Mouse (Mus musculus): ENCODE data around the gene Dyrk3. TPM values are rescaled to one million over a fixed set of nuclear protein-coding genes. Genes with fewer than 3 reads are reported as not detected.
A peak's percentile ranks its signal among the peaks of the same experiment; 100 is the strongest.

The Dyrk3 gene
- polyA plus RNA-seq, 1 experiment: 12.7 TPM

- TF ChIP-seq POLR2A (IDR thresholded peaks at IDR 0.05; ENCODE audit: borderline replicate concordance, extremely low read depth, insufficient read depth, insufficient read length, poor library complexity, severe bottlenecking): no peak
- TF ChIP-seq CTCF (IDR thresholded peaks at IDR 0.05; ENCODE audit: borderline replicate concordance, extremely low read depth, insufficient read depth, insufficient read length): no peak
- DNase-seq (ENCODE audit: low read depth): no peak
Measured at GRCm38 (mm10) chr1:131090261-131090660, 47.9 kb downstream of the Dyrk3 start.

DNA sequence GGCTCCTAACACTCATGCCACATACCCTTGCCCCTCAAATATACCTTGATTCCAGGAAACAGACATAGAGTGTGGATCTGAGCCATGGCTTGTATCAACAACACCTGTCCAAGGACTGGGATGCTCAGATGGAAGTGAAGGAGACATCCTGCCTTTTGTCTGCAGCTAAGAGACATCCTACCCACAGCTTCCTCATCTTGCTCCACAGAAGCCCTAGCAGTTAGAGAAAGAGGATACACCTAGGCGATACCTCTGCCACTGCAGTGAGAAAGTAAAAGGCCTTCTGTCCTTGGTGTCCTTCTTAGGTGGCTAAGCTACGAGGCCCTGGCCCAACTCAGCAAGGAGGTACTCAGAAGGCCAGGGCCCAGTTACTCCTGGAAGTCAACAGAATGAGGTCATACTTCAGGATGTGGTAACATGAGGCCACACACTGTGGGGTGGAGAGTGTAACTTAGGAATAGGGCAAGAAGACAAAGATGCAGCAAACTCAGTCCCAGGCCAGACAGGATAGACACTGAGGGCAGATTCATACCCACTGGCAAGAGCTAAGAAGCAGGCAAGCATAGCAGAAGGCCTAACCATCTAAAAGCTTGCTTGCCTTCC, 48.5 kb downstream of the Dyrk3 start:
- DNase-seq (ENCODE audit: low read depth): no peak
- TF ChIP-seq CTCF (IDR thresholded peaks at IDR 0.05; ENCODE audit: borderline replicate concordance, extremely low read depth, insufficient read depth, insufficient read length) (no peak), POLR2A (IDR thresholded peaks at IDR 0.05; ENCODE audit: borderline replicate concordance, extremely low read depth, insufficient read depth, insufficient read length, poor library complexity, severe bottlenecking) (no peak)

- DNase-seq (ENCODE audit: low read depth): no peak
- no peak for TF ChIP-seq POLR2A (IDR thresholded peaks at IDR 0.05; ENCODE audit: borderline replicate concordance, extremely low read depth, insufficient read depth, insufficient read length, poor library complexity, severe bottlenecking)
- TF ChIP-seq CTCF (IDR thresholded peaks at IDR 0.05; ENCODE audit: borderline replicate concordance, extremely low read depth, insufficient read depth, insufficient read length): no peak
Measured at GRCm38 (mm10) chr1:131088547-131088946, 49.6 kb downstream of the Dyrk3 start.

- peak; percentile 38 for DNase-seq (ENCODE audit: low read depth)
- TF ChIP-seq POLR2A (IDR thresholded peaks at IDR 0.05; ENCODE audit: borderline replicate concordance, extremely low read depth, insufficient read depth, insufficient read length, poor library complexity, severe bottlenecking) (no peak), CTCF (IDR thresholded peaks at IDR 0.05; ENCODE audit: borderline replicate concordance, extremely low read depth, insufficient read depth, insufficient read length) (no peak)
Measured at GRCm38 (mm10) chr1:131086907-131087306, 51.2 kb downstream of the Dyrk3 start.

GRCm38 (mm10) chr1:131085957-131086739, 52.0 kb downstream of the Dyrk3 start:
- DNase-seq (ENCODE audit: low read depth): peak; percentile 75
- TF ChIP-seq POLR2A (IDR thresholded peaks at IDR 0.05; ENCODE audit: borderline replicate concordance, extremely low read depth, insufficient read depth, insufficient read length, poor library complexity, severe bottlenecking) (no peak), CTCF (IDR thresholded peaks at IDR 0.05; ENCODE audit: borderline replicate concordance, extremely low read depth, insufficient read depth, insufficient read length) (no peak)

DNA sequence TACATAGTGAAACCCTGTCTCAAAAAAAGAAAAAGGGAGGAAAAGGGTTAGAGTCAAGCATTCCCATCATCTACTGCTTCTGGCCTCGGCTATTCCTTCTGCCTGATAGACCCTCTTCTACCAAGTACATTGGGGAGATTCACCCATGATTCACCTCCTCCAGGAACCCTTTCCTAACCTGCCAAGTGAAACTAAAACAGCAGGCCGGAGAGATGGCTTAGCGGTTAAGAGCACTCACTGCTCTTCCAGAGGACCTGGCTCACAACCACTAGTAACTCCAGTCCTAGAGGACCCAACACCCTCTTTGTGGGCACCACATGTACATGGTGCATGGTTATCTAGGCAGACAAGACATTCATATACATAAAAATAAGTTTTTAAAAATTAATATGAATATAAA, 52.9 kb downstream of the Dyrk3 start:
- no peak for TF ChIP-seq CTCF (IDR thresholded peaks at IDR 0.05; ENCODE audit: borderline replicate concordance, extremely low read depth, insufficient read depth, insufficient read length)
- no peak for TF ChIP-seq POLR2A (IDR thresholded peaks at IDR 0.05; ENCODE audit: borderline replicate concordance, extremely low read depth, insufficient read depth, insufficient read length, poor library complexity, severe bottlenecking)
- no peak for DNase-seq (ENCODE audit: low read depth)

GRCm38 (mm10) chr1:131084289-131084688, 53.9 kb downstream of the Dyrk3 start:
- TF ChIP-seq CTCF (IDR thresholded peaks at IDR 0.05; ENCODE audit: borderline replicate concordance, extremely low read depth, insufficient read depth, insufficient read length) (no peak), POLR2A (IDR thresholded peaks at IDR 0.05; ENCODE audit: borderline replicate concordance, extremely low read depth, insufficient read depth, insufficient read length, poor library complexity, severe bottlenecking) (no peak)
- DNase-seq (ENCODE audit: low read depth): peak; percentile 57

DNA sequence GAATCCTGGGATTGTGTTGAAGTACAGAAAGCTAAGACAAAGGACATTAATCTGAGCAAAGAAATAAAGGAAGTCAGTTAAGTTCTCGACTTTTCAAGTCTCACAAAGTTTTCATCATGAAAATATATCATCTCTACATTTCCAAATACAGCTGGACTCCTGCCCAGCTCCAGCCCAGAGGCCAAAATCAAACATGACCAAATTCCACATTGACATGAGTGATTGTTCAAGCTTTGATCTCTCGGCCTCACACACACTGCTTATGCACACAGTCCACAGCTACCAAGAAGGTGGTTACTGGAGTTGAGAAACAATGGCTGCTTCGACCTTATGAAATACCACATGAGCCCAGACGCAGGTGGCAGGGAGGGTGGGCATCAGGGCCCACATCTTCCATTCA, 54.5 kb downstream of the Dyrk3 start:
- TF ChIP-seq CTCF (IDR thresholded peaks at IDR 0.05; ENCODE audit: borderline replicate concordance, extremely low read depth, insufficient read depth, insufficient read length) (no peak), POLR2A (IDR thresholded peaks at IDR 0.05; ENCODE audit: borderline replicate concordance, extremely low read depth, insufficient read depth, insufficient read length, poor library complexity, severe bottlenecking) (no peak)
- DNase-seq (ENCODE audit: low read depth): no peak

GRCm38 (mm10) chr1:131083122-131083521, 55.0 kb downstream of the Dyrk3 start:
- TF ChIP-seq CTCF (IDR thresholded peaks at IDR 0.05; ENCODE audit: borderline replicate concordance, extremely low read depth, insufficient read depth, insufficient read length): no peak
- TF ChIP-seq POLR2A (IDR thresholded peaks at IDR 0.05; ENCODE audit: borderline replicate concordance, extremely low read depth, insufficient read depth, insufficient read length, poor library complexity, severe bottlenecking): no peak
- DNase-seq (ENCODE audit: low read depth): no peak

GRCm38 (mm10) chr1:131080686-131081085, 57.5 kb downstream of the Dyrk3 start:
- DNase-seq (ENCODE audit: low read depth): no peak
- TF ChIP-seq CTCF (IDR thresholded peaks at IDR 0.05; ENCODE audit: borderline replicate concordance, extremely low read depth, insufficient read depth, insufficient read length) (no peak), POLR2A (IDR thresholded peaks at IDR 0.05; ENCODE audit: borderline replicate concordance, extremely low read depth, insufficient read depth, insufficient read length, poor library complexity, severe bottlenecking) (no peak)

DNA sequence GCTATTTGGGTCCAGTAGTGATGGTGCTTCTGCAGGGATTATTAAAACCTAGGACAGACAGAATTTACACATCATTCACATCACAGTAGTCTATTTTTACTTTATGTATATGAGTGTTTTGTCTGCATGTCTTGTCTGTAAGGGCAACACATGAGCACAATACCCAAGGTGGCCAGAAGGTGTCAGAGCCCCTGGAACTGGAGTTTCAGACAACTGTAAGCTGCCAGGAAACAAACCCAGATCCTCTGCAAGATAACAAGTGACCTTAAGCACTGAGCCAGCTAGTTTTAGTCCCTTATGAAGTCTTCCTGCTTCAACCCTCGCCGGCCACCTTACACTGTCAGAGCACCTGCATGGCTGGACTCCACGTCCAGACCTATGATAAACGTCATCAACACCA, 58.4 kb downstream of the Dyrk3 start:
- peak; percentile 58 for DNase-seq (ENCODE audit: low read depth)
- TF ChIP-seq CTCF (IDR thresholded peaks at IDR 0.05; ENCODE audit: borderline replicate concordance, extremely low read depth, insufficient read depth, insufficient read length): peak; percentile 28; the same call in 1 of the 2 replicates
- TF ChIP-seq POLR2A (IDR thresholded peaks at IDR 0.05; ENCODE audit: borderline replicate concordance, extremely low read depth, insufficient read depth, insufficient read length, poor library complexity, severe bottlenecking): no peak
